Mouse (Mus musculus) spleen, adult 2 months (tissue): ENCODE data around the gene Olfr148.

ENCODE experiments used
- CTCF ChIP-seq: fragments of 200-500 bp; IDR thresholded peaks from 2 replicates; pipeline ENCODE4 v1.5.1; 2011; ENCODE audit warnings: mild to moderate bottlenecking, inconsistent platforms; ENCODE audit not compliant: insufficient read depth, insufficient read length, insufficient replicate concordance; ENCODE audit errors: extremely low read depth
- POLR2A ChIP-seq: fragments of 200-500 bp; IDR thresholded peaks from 2 replicates; pipeline ENCODE4 v1.6.1; 2011; ENCODE audit warnings: low read depth, low read length, inconsistent platforms

DNA sequence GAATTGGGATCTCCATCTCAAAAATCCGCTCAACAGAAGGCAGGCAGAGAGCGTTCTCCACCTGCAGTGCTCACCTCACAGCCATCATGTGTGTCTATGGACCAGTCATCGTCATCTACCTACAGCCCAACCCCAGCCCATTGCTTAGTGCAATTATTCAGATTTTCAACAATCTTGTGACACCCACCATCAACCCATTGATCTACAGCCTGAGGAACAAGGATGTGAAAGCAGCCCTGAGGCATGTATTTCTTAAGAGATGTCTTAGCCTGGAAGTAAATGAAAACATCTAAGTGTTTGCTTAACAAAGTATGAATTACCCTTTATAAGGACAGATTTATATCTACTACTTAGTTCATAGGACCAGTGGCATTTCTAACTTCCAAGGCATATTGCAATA is 13.3 kb downstream of the Olfr148 start:
- TF ChIP-seq CTCF, result no peak
- no peak for TF ChIP-seq POLR2A
